Mouse (Mus musculus): Measurements from ENCODE around the gene Farsb. TPM values are rescaled to one million over a fixed set of nuclear protein-coding genes. Genes with fewer than 3 reads are reported as not detected.
"Not testable (repeated sequence)": the region's sequence is repeated elsewhere in the genome, so short reads cannot be mapped to it uniquely, and the experiment has no call there.

Farsb gene
- polyA plus RNA-seq, 1 experiment from 2014 or later: 101 TPM

- Histone ChIP-seq H3K36me3 (ENCODE audit: inconsistent target) (no peaks in the 10 kb centered on the region), H3K79me2 (ENCODE audit: inconsistent target) (no peaks in the 10 kb centered on the region), H3K27ac (no peak within 1 kb of the TSS), H3K4me3 (ENCODE audit: inconsistent target) (no peak within 1 kb of the TSS)
- WGBS (ENCODE audit: missing documents): 71% methylated on average over 5 of the region's 5 CpGs
Observed at GRCm38 (mm10) chr1:78510862-78511261, 22.2 kb upstream of the Farsb start, which contains the start of gene Mogat1. Gene Mogat1, plus strand, starts transcription at chr1:78510991.

GRCm38 (mm10) chr1:78507137-78507536 is 18.4 kb upstream of the Farsb start:
- H3K36me3 ChIP-seq (ENCODE audit: inconsistent target): no peaks in the 10 kb centered on the region
- no peak overlapping the region for H3K4me3 ChIP-seq (ENCODE audit: inconsistent target)
- 83% methylated on average over 1 of the region's 1 CpGs for WGBS (ENCODE audit: missing documents)
- no peaks in the 10 kb centered on the region for H3K79me2 ChIP-seq (ENCODE audit: inconsistent target)
- no peak overlapping the region for H3K27ac ChIP-seq

GRCm38 (mm10) chr1:78502527-78502926 is 13.8 kb upstream of the Farsb start:
- H3K79me2 ChIP-seq (ENCODE audit: inconsistent target): no peaks in the 10 kb centered on the region
- 92% methylated on average over 6 of the region's 6 CpGs for WGBS (ENCODE audit: missing documents)
- no peak overlapping the region for H3K27ac ChIP-seq
- no peak overlapping the region for H3K4me3 ChIP-seq (ENCODE audit: inconsistent target)
- H3K36me3 ChIP-seq (ENCODE audit: inconsistent target): no peaks in the 10 kb centered on the region

- H3K4me3 ChIP-seq (ENCODE audit: inconsistent target); H3K36me3 ChIP-seq (ENCODE audit: inconsistent target); H3K27ac ChIP-seq; H3K79me2 ChIP-seq (ENCODE audit: inconsistent target): not testable (repeated sequence)
- 90% methylated on average over 12 of the region's 12 CpGs for WGBS (ENCODE audit: missing documents)
Observed at GRCm38 (mm10) chr1:78501856-78502255, 13.2 kb upstream of the Farsb start.

- Histone ChIP-seq H3K4me3 (ENCODE audit: inconsistent target) (no peak overlapping the region), H3K36me3 (ENCODE audit: inconsistent target) (no peaks in the 10 kb centered on the region), H3K27ac (no peak overlapping the region), H3K79me2 (ENCODE audit: inconsistent target) (no peaks in the 10 kb centered on the region)
- WGBS (ENCODE audit: missing documents): 93% methylated on average over 15 of the region's 16 CpGs
Observed at GRCm38 (mm10) chr1:78501036-78501435, 12.3 kb upstream of the Farsb start.

GRCm38 (mm10) chr1:78490143-78490542 is 1.4 kb upstream of the Farsb start:
- no peaks in the 10 kb centered on the region for H3K36me3 ChIP-seq (ENCODE audit: inconsistent target)
- no peak overlapping the region for H3K4me3 ChIP-seq (ENCODE audit: inconsistent target)
- peak overlapping the region; percentile 93 for H3K27ac ChIP-seq
- WGBS (ENCODE audit: missing documents): 11% methylated on average over 1 of the region's 1 CpGs
- H3K79me2 ChIP-seq (ENCODE audit: inconsistent target): peaks cover 31% of the 10 kb centered on the region

GRCm38 (mm10) chr1:78488427-78488751 is 308 bp downstream of the Farsb start:
- H3K79me2 ChIP-seq (ENCODE audit: inconsistent target): peaks cover 40% of the 10 kb centered on the region
- H3K36me3 ChIP-seq (ENCODE audit: inconsistent target): no peaks in the 10 kb centered on the region
- H3K27ac ChIP-seq: peak overlapping the region; percentile 93
- WGBS (ENCODE audit: missing documents): under 1% methylated on average over 28 of the region's 28 CpGs
- H3K4me3 ChIP-seq (ENCODE audit: inconsistent target): peak overlapping the region; percentile 92

GRCm38 (mm10) chr1:78484361-78484760 is 4.3 kb downstream of the Farsb start:
- H3K4me3 ChIP-seq (ENCODE audit: inconsistent target): no peak overlapping the region
- peaks cover 81% of the 10 kb centered on the region for H3K79me2 ChIP-seq (ENCODE audit: inconsistent target)
- H3K27ac ChIP-seq: peak overlapping the region; percentile 93
- peaks cover 21% of the 10 kb centered on the region; the same call in 1 of the 2 replicates for H3K36me3 ChIP-seq (ENCODE audit: inconsistent target)
- WGBS (ENCODE audit: missing documents): 41% methylated on average over 2 of the region's 2 CpGs

GRCm38 (mm10) chr1:78483430-78483829 is 5.3 kb downstream of the Farsb start:
- H3K4me3 ChIP-seq (ENCODE audit: inconsistent target): no peak overlapping the region
- 97% methylated on average over 3 of the region's 3 CpGs for WGBS (ENCODE audit: missing documents)
- peaks cover 82% of the 10 kb centered on the region for H3K79me2 ChIP-seq (ENCODE audit: inconsistent target)
- H3K27ac ChIP-seq: peak overlapping the region; percentile 93
- H3K36me3 ChIP-seq (ENCODE audit: inconsistent target): peaks cover 21% of the 10 kb centered on the region; the same call in 1 of the 2 replicates

- Histone ChIP-seq H3K27ac (no peak overlapping the region), H3K79me2 (ENCODE audit: inconsistent target) (no peaks in the 10 kb centered on the region), H3K4me3 (ENCODE audit: inconsistent target) (no peak overlapping the region), H3K36me3 (ENCODE audit: inconsistent target) (peaks cover 75% of the 10 kb centered on the region)
- 98% methylated on average over 5 of the region's 5 CpGs for WGBS (ENCODE audit: missing documents)
Observed at GRCm38 (mm10) chr1:78472441-78472840, 16.3 kb downstream of the Farsb start.

- 62% methylated on average over 7 of the region's 7 CpGs for WGBS (ENCODE audit: missing documents)
- H3K27ac ChIP-seq: no peak overlapping the region
- no peaks in the 10 kb centered on the region for H3K79me2 ChIP-seq (ENCODE audit: inconsistent target)
- no peak overlapping the region for H3K4me3 ChIP-seq (ENCODE audit: inconsistent target)
- H3K36me3 ChIP-seq (ENCODE audit: inconsistent target): peaks cover 87% of the 10 kb centered on the region
Observed at GRCm38 (mm10) chr1:78454659-78455058, 34.0 kb downstream of the Farsb start.

GRCm38 (mm10) chr1:78453886-78454285 is 34.8 kb downstream of the Farsb start:
- Histone ChIP-seq H3K4me3 (ENCODE audit: inconsistent target) (no peak overlapping the region), H3K27ac (no peak overlapping the region), H3K36me3 (ENCODE audit: inconsistent target) (peaks cover 87% of the 10 kb centered on the region), H3K79me2 (ENCODE audit: inconsistent target) (no peaks in the 10 kb centered on the region)
- 95% methylated on average over 8 of the region's 8 CpGs for WGBS (ENCODE audit: missing documents)

GRCm38 (mm10) chr1:78452544-78452943 is 36.2 kb downstream of the Farsb start:
- Histone ChIP-seq H3K4me3 (ENCODE audit: inconsistent target) (no peak overlapping the region), H3K27ac (no peak overlapping the region), H3K36me3 (ENCODE audit: inconsistent target) (peaks cover 81% of the 10 kb centered on the region), H3K79me2 (ENCODE audit: inconsistent target) (no peaks in the 10 kb centered on the region)
- 96% methylated on average over 6 of the region's 6 CpGs for WGBS (ENCODE audit: missing documents)

GRCm38 (mm10) chr1:78451070-78451854 is 37.4 kb downstream of the Farsb start:
- Histone ChIP-seq H3K79me2 (ENCODE audit: inconsistent target) (no peaks in the 10 kb centered on the region), H3K4me3 (ENCODE audit: inconsistent target) (no peak overlapping the region), H3K27ac (no peak overlapping the region), H3K36me3 (ENCODE audit: inconsistent target) (peaks cover 77% of the 10 kb centered on the region)
- WGBS (ENCODE audit: missing documents): 94% methylated on average over 12 of the region's 12 CpGs

GRCm38 (mm10) chr1:78448091-78448490 is 40.6 kb downstream of the Farsb start:
- H3K4me3 ChIP-seq (ENCODE audit: inconsistent target): no peak overlapping the region
- 90% methylated on average over 1 of the region's 1 CpGs for WGBS (ENCODE audit: missing documents)
- H3K36me3 ChIP-seq (ENCODE audit: inconsistent target): peaks cover 75% of the 10 kb centered on the region

More at GRCm38 (mm10) chr1:78448091-78448490, 40.6 kb downstream of the Farsb start:
- H3K27ac ChIP-seq: no peak overlapping the region
- H3K79me2 ChIP-seq (ENCODE audit: inconsistent target): no peaks in the 10 kb centered on the region

Measured in macrophage (primary cell).